Mouse (Mus musculus): ENCODE results near the gene Shmt2. TPM values are rescaled to one million over a fixed set of nuclear protein-coding genes. Genes with fewer than 3 reads are reported as not detected.

Shmt2 gene
- polyA plus RNA-seq, 1 experiment from 2014 or later = 52.4 TPM

DNA sequence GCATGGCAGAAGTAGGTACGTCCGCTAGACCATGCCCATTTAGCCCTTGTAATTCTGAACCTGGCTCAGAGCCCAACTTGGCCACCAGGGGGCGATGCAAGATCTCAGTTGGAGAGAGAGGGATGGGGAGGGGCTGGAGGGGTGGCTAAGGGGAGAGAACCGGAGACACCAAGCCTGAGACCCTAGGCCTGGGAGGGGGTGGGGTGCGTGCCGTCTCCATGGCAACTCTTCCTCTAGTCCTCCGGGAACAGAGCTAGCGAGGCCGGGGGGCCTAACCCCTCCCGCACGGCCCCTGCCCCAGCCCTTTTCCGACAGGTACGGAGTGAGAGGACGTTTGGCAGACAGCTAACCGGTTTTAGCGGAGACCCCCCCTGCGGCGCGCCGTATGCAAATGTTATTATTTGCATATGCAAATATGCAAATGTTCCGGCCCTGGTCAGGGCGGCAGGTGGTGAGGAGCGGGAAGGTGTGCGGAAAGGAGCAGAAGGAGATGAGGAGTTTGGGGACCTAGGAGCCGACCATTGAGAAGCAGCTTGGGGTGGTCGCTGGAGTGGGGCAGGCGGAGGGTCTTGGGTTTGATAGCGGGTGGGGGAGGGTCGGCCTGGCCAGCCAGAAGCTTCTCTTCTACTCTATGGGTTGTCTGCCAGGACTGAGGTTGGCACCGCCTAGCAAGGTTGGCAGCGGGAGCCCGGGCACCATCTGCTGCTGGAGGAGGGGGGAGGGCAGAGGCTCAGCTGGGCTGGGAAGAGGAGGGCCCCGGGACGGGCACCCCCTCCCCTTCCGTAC lies 13.0 kb downstream of the Shmt2 start:
- ATAC-seq (ENCODE audit: low read depth) = peak; percentile 73
- Histone ChIP-seq H3K9me3 (no peaks in the 10 kb centered on the region), H3K9ac (peak overlapping the region; percentile 81), H3K4me1 (replicated peaks) (peaks cover 66% of the 10 kb centered on the region), H3K4me3 (peak overlapping the region; percentile 41), H3K36me3 (peaks cover 9% of the 10 kb centered on the region), H3K4me2 (peak overlapping the region; percentile 83), H3K27ac (replicated peaks) (peak overlapping the region; percentile 99), H3K27me3 (peaks cover 28% of the 10 kb centered on the region)
- WGBS = 1% methylated on average over 35 of the region's 35 CpGs

DNA sequence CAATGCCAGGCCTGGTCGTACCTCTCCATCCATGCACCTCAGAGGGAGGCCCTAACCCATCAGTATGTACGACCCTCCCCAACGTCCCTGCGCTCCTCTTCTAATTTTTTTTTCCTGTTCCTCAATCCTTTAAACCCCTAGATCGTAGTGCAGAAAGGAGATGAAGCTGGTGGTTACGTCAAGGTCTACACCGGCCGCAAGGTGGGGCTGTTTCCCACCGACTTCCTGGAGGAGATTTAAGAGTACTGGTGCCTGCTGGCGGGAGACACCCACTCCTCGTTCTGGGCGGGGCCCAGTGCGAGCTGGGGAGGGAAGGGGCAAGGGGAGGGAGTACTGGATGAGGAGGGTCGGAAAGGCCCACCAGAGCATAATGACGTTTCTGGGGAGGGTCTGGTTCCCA lies 14.0 kb downstream of the Shmt2 start:
- no peaks in the 10 kb centered on the region for H3K9me3 ChIP-seq
- H3K4me3 ChIP-seq = no peak overlapping the region
- H3K4me1 ChIP-seq (replicated peaks) = peaks cover 56% of the 10 kb centered on the region
- peak overlapping the region; percentile 83 for H3K4me2 ChIP-seq
- 2% methylated on average over 15 of the region's 15 CpGs for WGBS
- H3K27ac ChIP-seq (replicated peaks) = peak overlapping the region; percentile 99
- 0 out of 2 replicates have a peak overlapping the region, but pooled peaks have one; percentile 35 for H3K9ac ChIP-seq
- H3K27me3 ChIP-seq = peaks cover 23% of the 10 kb centered on the region
- peaks cover 19% of the 10 kb centered on the region for H3K36me3 ChIP-seq
- ATAC-seq (ENCODE audit: low read depth) = no peak

GRCm38 (mm10) chr10:127500894-127501893 lies 21.1 kb downstream of the Shmt2 start, which contains the start of gene Stac3:
Gene Stac3 (plus strand): TSS chr10:127501686.
- Histone ChIP-seq H3K4me3 (no peak within 1 kb of the TSS), H3K36me3 (peaks cover 67% of the 10 kb centered on the region), H3K9me3 (no peaks in the 10 kb centered on the region), H3K27me3 (peaks cover 1% of the 10 kb centered on the region; the same call in 1 of the 2 replicates), H3K4me2 (no peak within 1 kb of the TSS), H3K9ac (no peak within 1 kb of the TSS), H3K27ac (replicated peaks) (no peak within 1 kb of the TSS), H3K4me1 (replicated peaks) (no peaks in the 10 kb centered on the region)
- 80% methylated on average over 13 of the region's 13 CpGs for WGBS
- ATAC-seq (ENCODE audit: low read depth) = no peak

DNA sequence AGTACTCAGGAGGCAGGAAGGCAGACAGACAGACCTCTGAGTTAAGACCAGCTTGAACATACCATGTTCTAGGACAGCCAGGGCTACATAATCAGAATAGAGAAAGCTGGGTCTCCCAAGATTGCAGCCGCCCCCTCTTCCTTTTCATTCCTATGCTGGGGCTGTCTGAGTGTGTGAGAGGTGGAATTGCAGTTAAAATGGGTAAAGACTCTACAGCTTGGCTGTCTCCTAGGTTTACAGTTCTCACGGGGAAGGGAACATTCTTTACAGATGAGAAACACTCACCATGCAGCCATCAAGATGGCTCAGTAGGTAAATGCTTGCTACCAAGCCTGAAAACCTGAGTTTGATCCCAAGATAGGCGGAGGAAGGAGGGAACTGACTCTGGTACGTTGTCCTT lies 22.2 kb downstream of the Shmt2 start:
- H3K36me3 ChIP-seq = peaks cover 72% of the 10 kb centered on the region
- H3K4me1 ChIP-seq (replicated peaks) = no peaks in the 10 kb centered on the region
- H3K4me2 ChIP-seq = no peak overlapping the region
- no peak overlapping the region for H3K4me3 ChIP-seq
- no peaks in the 10 kb centered on the region for H3K9me3 ChIP-seq
- WGBS = 93% methylated on average over 4 of the region's 4 CpGs
- no peak overlapping the region for H3K9ac ChIP-seq
- no peaks in the 10 kb centered on the region for H3K27me3 ChIP-seq
- H3K27ac ChIP-seq (replicated peaks) = no peak overlapping the region
- no peak for ATAC-seq (ENCODE audit: low read depth)

- 83% methylated on average over 5 of the region's 5 CpGs for WGBS
- no peak overlapping the region for H3K4me3 ChIP-seq
Observed at GRCm38 (mm10) chr10:127499516-127499915, 22.7 kb downstream of the Shmt2 start.

GRCm38 (mm10) chr10:127496156-127496555 lies 26.1 kb downstream of the Shmt2 start:
- Histone ChIP-seq H3K4me3 (no peak overlapping the region), H3K9ac (no peak overlapping the region), H3K9me3 (no peaks in the 10 kb centered on the region), H3K36me3 (peaks cover 91% of the 10 kb centered on the region), H3K4me1 (replicated peaks) (peaks cover 11% of the 10 kb centered on the region), H3K27me3 (no peaks in the 10 kb centered on the region), H3K27ac (replicated peaks) (no peak overlapping the region), H3K4me2 (no peak overlapping the region)
- ATAC-seq (ENCODE audit: low read depth) = no peak
- 94% methylated on average over 3 of the region's 3 CpGs for WGBS

More at GRCm38 (mm10) chr10:127499516-127499915, 22.7 kb downstream of the Shmt2 start:
- H3K4me1 ChIP-seq (replicated peaks) = no peaks in the 10 kb centered on the region
- no peak for ATAC-seq (ENCODE audit: low read depth)
- no peaks in the 10 kb centered on the region for H3K27me3 ChIP-seq
- H3K9me3 ChIP-seq = no peaks in the 10 kb centered on the region
- H3K36me3 ChIP-seq = peaks cover 76% of the 10 kb centered on the region
- no peak overlapping the region for H3K27ac ChIP-seq (replicated peaks)
- no peak overlapping the region for H3K9ac ChIP-seq
- H3K4me2 ChIP-seq = no peak overlapping the region

DNA sequence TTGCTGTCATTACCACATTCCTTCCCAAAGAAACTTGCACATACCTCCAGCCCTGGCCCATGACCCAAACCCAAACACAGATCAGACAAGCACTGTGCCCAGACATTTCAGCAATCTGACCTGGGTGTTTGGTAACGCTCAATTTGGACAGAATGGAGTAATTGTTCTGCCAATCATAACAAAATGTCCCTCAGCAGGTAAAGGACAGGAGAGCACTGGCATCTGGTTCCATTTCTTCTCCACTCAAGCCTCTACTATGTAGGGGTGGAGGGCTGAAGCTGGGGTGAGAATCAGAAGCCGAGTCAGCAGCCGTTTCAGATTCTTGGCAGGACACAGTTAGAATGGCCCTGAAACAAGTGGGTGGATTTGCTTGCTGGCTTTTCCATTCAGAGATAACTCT lies 30.1 kb downstream of the Shmt2 start:
- peaks cover 48% of the 10 kb centered on the region for H3K4me1 ChIP-seq (replicated peaks)
- no peaks in the 10 kb centered on the region for H3K9me3 ChIP-seq
- no peak overlapping the region for H3K4me2 ChIP-seq
- ATAC-seq (ENCODE audit: low read depth) = no peak
- H3K27ac ChIP-seq (replicated peaks) = peak overlapping the region; percentile 80; the same call in 1 of the 2 replicates
- WGBS = 87% methylated on average over 3 of the region's 3 CpGs
- no peak overlapping the region for H3K4me3 ChIP-seq
- no peak overlapping the region for H3K9ac ChIP-seq
- peaks cover 82% of the 10 kb centered on the region for H3K36me3 ChIP-seq
- no peaks in the 10 kb centered on the region for H3K27me3 ChIP-seq

GRCm38 (mm10) chr10:127491128-127491512 lies 31.1 kb downstream of the Shmt2 start:
- 58% methylated on average over 8 of the region's 8 CpGs for WGBS
- Histone ChIP-seq H3K4me1 (replicated peaks) (peaks cover 48% of the 10 kb centered on the region), H3K27me3 (no peaks in the 10 kb centered on the region), H3K4me2 (no peak overlapping the region), H3K9me3 (no peaks in the 10 kb centered on the region), H3K9ac (peak overlapping the region; percentile 41; the same call in 1 of the 2 replicates), H3K4me3 (no peak overlapping the region), H3K36me3 (peaks cover 79% of the 10 kb centered on the region), H3K27ac (replicated peaks) (peak overlapping the region; percentile 80)
- peak; percentile 20; the same call in 1 of the 2 replicates for ATAC-seq (ENCODE audit: low read depth)

DNA sequence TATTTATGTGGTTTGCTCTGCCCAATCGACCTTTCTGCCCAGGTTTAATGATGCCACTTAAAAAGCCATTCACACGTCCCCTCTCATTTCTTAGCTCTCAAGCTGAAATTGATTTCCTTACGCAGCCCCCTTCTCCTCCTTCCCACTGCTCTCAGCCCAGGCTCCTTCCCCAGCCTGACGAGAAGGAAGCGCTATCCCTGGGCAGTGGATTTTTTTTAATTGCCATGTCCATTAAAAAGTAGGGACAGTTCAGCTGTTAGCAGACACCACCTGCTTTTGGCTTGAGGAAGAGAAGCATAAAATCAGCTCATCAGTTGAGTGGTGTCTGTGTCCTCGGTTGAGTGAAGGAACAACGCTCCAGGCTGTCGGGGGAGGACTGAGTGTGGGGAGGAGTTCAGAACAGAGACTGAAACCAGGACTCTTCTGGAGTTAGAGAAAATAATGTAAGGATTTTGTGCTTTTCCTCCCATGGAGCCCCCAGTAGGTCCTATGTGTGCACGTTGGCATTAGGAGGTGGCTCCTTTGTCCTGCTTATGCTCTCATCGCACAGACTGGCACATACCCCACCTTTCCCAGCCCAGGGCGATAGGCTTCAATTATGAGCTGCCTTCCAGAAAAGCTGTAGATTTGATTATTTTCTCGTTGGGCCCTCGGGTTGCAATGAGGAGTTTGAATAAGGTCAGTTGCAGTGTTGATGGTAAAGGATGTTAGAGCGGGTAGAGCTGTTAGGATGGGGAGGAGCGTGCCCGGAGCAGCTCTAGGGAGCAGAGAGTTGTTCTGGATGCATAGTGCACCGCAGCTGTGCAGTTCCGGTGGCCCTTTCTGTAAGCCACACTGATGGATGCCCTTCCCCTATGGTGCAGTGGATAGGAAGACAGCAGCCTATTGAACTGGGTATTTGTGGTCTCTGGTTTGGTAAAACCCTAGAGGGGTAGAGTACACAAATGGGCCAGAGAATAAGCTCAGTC lies 31.8 kb downstream of the Shmt2 start:
- WGBS = 57% methylated on average over 18 of the region's 18 CpGs
- Histone ChIP-seq H3K4me1 (replicated peaks) (peaks cover 48% of the 10 kb centered on the region), H3K4me2 (no peak overlapping the region), H3K4me3 (no peak overlapping the region), H3K36me3 (peaks cover 78% of the 10 kb centered on the region), H3K9ac (peak overlapping the region; percentile 41), H3K27me3 (no peaks in the 10 kb centered on the region), H3K9me3 (no peaks in the 10 kb centered on the region), H3K27ac (replicated peaks) (peak overlapping the region; percentile 80)
- ATAC-seq (ENCODE audit: low read depth) = peak; percentile 64

GRCm38 (mm10) chr10:127488856-127489255 lies 33.4 kb downstream of the Shmt2 start:
- WGBS = 81% methylated on average over 7 of the region's 7 CpGs
- Histone ChIP-seq H3K27me3 (no peaks in the 10 kb centered on the region), H3K4me3 (no peak overlapping the region), H3K27ac (replicated peaks) (peak overlapping the region; percentile 80), H3K36me3 (peaks cover 79% of the 10 kb centered on the region), H3K9me3 (no peaks in the 10 kb centered on the region), H3K4me2 (no peak overlapping the region), H3K9ac (0 out of 2 replicates have a peak overlapping the region, but pooled peaks have one; percentile 8), H3K4me1 (replicated peaks) (peaks cover 48% of the 10 kb centered on the region)
- no peak for ATAC-seq (ENCODE audit: low read depth)

DNA sequence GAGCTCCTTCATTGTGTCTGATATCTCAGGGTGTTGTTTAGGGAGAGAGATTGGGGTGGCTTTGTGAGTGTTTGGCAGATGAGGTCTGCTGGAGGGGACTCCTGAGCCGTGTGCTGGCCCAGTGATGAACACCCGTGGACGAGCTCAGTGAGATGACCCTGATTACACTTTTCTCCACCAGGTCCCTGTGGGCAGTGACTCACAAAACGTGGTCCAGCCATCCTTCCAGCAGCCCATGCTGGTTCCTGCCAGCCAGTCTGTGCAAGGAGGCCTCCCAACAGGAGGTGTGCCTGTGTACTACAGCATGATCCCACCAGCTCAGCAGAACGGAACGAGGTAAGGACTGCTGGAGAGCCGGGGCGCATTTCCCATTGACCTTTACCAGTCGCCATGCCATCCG lies 37.0 kb downstream of the Shmt2 start:
- 93% methylated on average over 10 of the region's 10 CpGs for WGBS
- H3K4me1 ChIP-seq (replicated peaks) = peaks cover 28% of the 10 kb centered on the region

More for the DNA sequence above, 37.0 kb downstream of the Shmt2 start:
- no peak overlapping the region for H3K4me3 ChIP-seq
- no peak overlapping the region for H3K9ac ChIP-seq
- no peaks in the 10 kb centered on the region for H3K27me3 ChIP-seq
- H3K9me3 ChIP-seq = no peaks in the 10 kb centered on the region
- peaks cover 87% of the 10 kb centered on the region for H3K36me3 ChIP-seq
- no peak overlapping the region for H3K27ac ChIP-seq (replicated peaks)
- ATAC-seq (ENCODE audit: low read depth) = no peak
- no peak overlapping the region for H3K4me2 ChIP-seq

Measured in neural tube, embryonic 13.5 days (tissue).